Mouse (Mus musculus): ENCODE measurements at regions not wholly inside any gene's neighbourhood (a gene's known extent, or its start where the extent isn't known, plus 50 kb on each side); places are given as distances from the start of the nearest gene placed in this dataset.

- in situ Hi-C loops (cut with MboI, MseI) = no loop called here
Observed at GRCm38 (mm10) chr12:92509494-92509893, 660.5 kb upstream of the Sel1l start.

GRCm38 (mm10) chr12:92508796-92509489 is 660.0 kb upstream of the Sel1l start:
- in situ Hi-C loops (cut with MboI, MseI) = no loop called here

- in situ Hi-C loops (cut with MboI, MseI) = no loop called here
Observed at GRCm38 (mm10) chr12:92483984-92484383, 635.0 kb upstream of the Sel1l start.

GRCm38 (mm10) chr12:92474293-92475062 is 625.5 kb upstream of the Sel1l start:
- in situ Hi-C loops (cut with MboI, MseI) = no loop called here

GRCm38 (mm10) chr12:92451110-92451818 is 602.3 kb upstream of the Sel1l start:
- in situ Hi-C loops (cut with MboI, MseI) = no loop called here

- in situ Hi-C loops (cut with MboI, MseI) = no loop called here
Observed at GRCm38 (mm10) chr12:92418458-92418857, 569.5 kb upstream of the Sel1l start.

- in situ Hi-C loops (cut with MboI, MseI) = no loop called here
Observed at GRCm38 (mm10) chr12:92405506-92405905, 556.5 kb upstream of the Sel1l start.

- in situ Hi-C loops (cut with MboI, MseI) = no loop called here
Observed at GRCm38 (mm10) chr12:92400987-92401386, 552.0 kb upstream of the Sel1l start.

GRCm38 (mm10) chr12:92386195-92386594 is 537.2 kb upstream of the Sel1l start:
- in situ Hi-C loops (cut with MboI, MseI) = no loop called here

GRCm38 (mm10) chr12:92384266-92384937 is 535.4 kb upstream of the Sel1l start:
- in situ Hi-C loops (cut with MboI, MseI) = no loop called here

- in situ Hi-C loops (cut with MboI, MseI) = no loop called here
Observed at GRCm38 (mm10) chr12:92379130-92379529, 530.2 kb upstream of the Sel1l start.

GRCm38 (mm10) chr12:92365926-92366325 is 517.0 kb upstream of the Sel1l start:
- in situ Hi-C loops (cut with MboI, MseI) = loop anchor here (5.0 kb wide), 1 partner anchor 299 kb away; no protein-coding TSS in a partner anchor

GRCm38 (mm10) chr12:92353386-92354257 is 504.7 kb upstream of the Sel1l start:
- in situ Hi-C loops (cut with MboI, MseI) = no loop called here

- in situ Hi-C loops (cut with MboI, MseI) = no loop called here
Observed at GRCm38 (mm10) chr12:92318241-92318640, 469.3 kb upstream of the Sel1l start.

- in situ Hi-C loops (cut with MboI, MseI) = no loop called here
Observed at GRCm38 (mm10) chr12:92317609-92318008, 468.7 kb upstream of the Sel1l start.

GRCm38 (mm10) chr12:92316285-92316684 is 467.3 kb upstream of the Sel1l start:
- in situ Hi-C loops (cut with MboI, MseI) = no loop called here

- in situ Hi-C loops (cut with MboI, MseI) = no loop called here
Observed at GRCm38 (mm10) chr12:92315820-92316219, 466.9 kb upstream of the Sel1l start.

- in situ Hi-C loops (cut with MboI, MseI) = no loop called here
Observed at GRCm38 (mm10) chr12:92302951-92303591, 454.1 kb upstream of the Sel1l start.

GRCm38 (mm10) chr12:92294887-92295286 is 445.9 kb upstream of the Sel1l start:
- in situ Hi-C loops (cut with MboI, MseI) = loop anchor here (10.0 kb wide), 1 partner anchor 570 kb away; no protein-coding TSS in a partner anchor

- in situ Hi-C loops (cut with MboI, MseI) = loop anchor here (10.0 kb wide), 1 partner anchor 569 kb away; no protein-coding TSS in a partner anchor
Observed at GRCm38 (mm10) chr12:92293341-92293720, 444.4 kb upstream of the Sel1l start.
